Mouse (Mus musculus): ENCODE results near the gene Tnfsf11. TPM values are rescaled to one million over a fixed set of nuclear protein-coding genes. Genes with fewer than 3 reads are reported as not detected.

The Tnfsf11 gene
- polyA plus RNA-seq, 1 experiment, result 0.11 TPM

DNA sequence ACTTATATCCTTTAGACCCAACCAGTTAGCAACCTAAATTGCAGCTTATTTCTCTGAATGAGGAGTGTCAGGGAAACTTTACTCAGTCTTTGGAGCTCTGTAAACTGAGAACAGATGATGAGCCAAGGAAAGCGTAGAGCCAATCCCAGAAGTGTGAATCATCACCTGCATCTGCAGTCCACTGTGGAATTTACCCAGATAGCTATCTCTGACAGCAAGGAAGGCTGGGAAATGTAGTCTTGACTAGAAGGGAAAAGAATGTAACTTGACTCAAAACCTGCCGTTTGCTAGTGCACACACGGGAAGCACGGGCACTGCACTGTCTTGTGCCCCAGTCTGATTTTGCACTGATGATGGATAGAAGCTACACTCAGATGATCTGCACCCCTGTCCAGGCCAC, 63.0 kb downstream of the Tnfsf11 start:
- H3K79me2 ChIP-seq (ENCODE audit: control insufficient read depth, insufficient read depth), result no peaks in the 10 kb centered on the region
- no peak overlapping the region for H3ac ChIP-seq (ENCODE audit: control insufficient read depth, insufficient read length, low read depth)
- H3K27me3 ChIP-seq (ENCODE audit: control insufficient read depth, insufficient read depth, insufficient read length), result no peaks in the 10 kb centered on the region
- H3K36me3 ChIP-seq (ENCODE audit: control insufficient read depth, insufficient read depth), result no peaks in the 10 kb centered on the region
- no peak for TF ChIP-seq CEBPB (IDR thresholded peaks at IDR 0.05; ENCODE audit: low read depth)
- no peak for TF ChIP-seq FOSL1 (IDR thresholded peaks at IDR 0.05; ENCODE audit: insufficient read depth, low read length, poor library complexity, severe bottlenecking)
- TF ChIP-seq USF1 (IDR thresholded peaks at IDR 0.05; ENCODE audit: low read depth), result no peak
- TF ChIP-seq MYOD1 (IDR thresholded peaks at IDR 0.05; ENCODE audit: control insufficient read depth, insufficient read length, low read depth), result no peak
- no peak for TF ChIP-seq CTCF (IDR thresholded peaks at IDR 0.05; ENCODE audit: control insufficient read depth, insufficient read depth, insufficient read length)
- no peak for TF ChIP-seq MAX (IDR thresholded peaks at IDR 0.05)
- TF ChIP-seq MYOG (IDR thresholded peaks at IDR 0.05; ENCODE audit: control insufficient read depth, extremely low read depth, insufficient read length), result no peak
- H3K4me3 ChIP-seq (ENCODE audit: insufficient read depth, poor library complexity, severe bottlenecking), result no peak overlapping the region
- H3K79me3 ChIP-seq (ENCODE audit: low read depth), result no peaks in the 10 kb centered on the region

DNA sequence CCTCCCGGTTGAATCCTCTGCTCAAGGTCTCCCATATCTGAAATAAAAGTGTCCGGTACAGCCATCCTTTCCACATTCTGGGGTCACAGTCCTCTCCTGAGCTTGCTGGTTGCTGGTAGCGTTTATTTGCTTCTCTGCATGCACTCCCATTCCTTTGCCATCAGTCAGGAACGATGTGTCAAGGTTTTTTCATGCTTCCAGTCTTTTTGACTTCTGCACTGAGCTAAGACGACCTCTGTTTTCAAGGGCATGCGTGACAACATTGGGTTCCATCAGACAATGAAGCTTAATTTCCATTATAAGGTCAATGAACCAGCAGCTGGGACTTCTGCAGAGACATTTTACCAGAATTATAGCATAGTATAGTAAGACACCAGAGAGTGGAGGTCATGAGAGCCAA, 68.5 kb downstream of the Tnfsf11 start:
- Histone ChIP-seq H3K4me3 (ENCODE audit: insufficient read depth, poor library complexity, severe bottlenecking) (no peak overlapping the region), H3K79me2 (ENCODE audit: control insufficient read depth, insufficient read depth) (no peaks in the 10 kb centered on the region), H3K27me3 (ENCODE audit: control insufficient read depth, insufficient read depth, insufficient read length) (no peaks in the 10 kb centered on the region), H3K79me3 (ENCODE audit: low read depth) (no peaks in the 10 kb centered on the region), H3ac (ENCODE audit: control insufficient read depth, insufficient read length, low read depth) (no peak overlapping the region), H3K36me3 (ENCODE audit: control insufficient read depth, insufficient read depth) (no peaks in the 10 kb centered on the region)
- no peak for TF ChIP-seq CEBPB (IDR thresholded peaks at IDR 0.05; ENCODE audit: low read depth)
- no peak for TF ChIP-seq MYOG (IDR thresholded peaks at IDR 0.05; ENCODE audit: control insufficient read depth, extremely low read depth, insufficient read length)
- TF ChIP-seq FOSL1 (IDR thresholded peaks at IDR 0.05; ENCODE audit: insufficient read depth, low read length, poor library complexity, severe bottlenecking), result no peak
- TF ChIP-seq USF1 (IDR thresholded peaks at IDR 0.05; ENCODE audit: low read depth), result no peak
- no peak for TF ChIP-seq MYOD1 (IDR thresholded peaks at IDR 0.05; ENCODE audit: control insufficient read depth, insufficient read length, low read depth)
- TF ChIP-seq MAX (IDR thresholded peaks at IDR 0.05), result no peak
- no peak for TF ChIP-seq CTCF (IDR thresholded peaks at IDR 0.05; ENCODE audit: control insufficient read depth, insufficient read depth, insufficient read length)

DNA sequence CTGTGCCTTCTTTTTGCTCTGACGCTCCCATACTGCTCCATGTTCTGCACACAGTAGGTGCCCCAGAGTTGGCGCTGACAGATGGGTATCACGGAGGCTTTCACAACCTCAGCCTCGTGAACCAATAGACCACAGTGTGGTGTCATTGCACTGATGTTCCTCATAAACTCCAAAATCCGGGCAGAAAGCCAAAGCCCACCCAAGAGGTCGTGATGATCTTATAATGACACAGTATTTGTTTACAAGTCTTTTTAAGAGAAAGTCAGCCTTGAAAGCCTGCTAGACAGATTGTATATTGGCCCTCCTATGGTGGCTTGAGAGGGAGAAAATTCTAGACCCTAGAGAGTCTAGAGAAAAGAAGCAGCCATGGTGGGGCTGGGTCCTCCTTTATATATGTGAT, 70.6 kb downstream of the Tnfsf11 start:
- Histone ChIP-seq H3K36me3 (ENCODE audit: control insufficient read depth, insufficient read depth) (no peaks in the 10 kb centered on the region), H3ac (ENCODE audit: control insufficient read depth, insufficient read length, low read depth) (no peak overlapping the region), H3K79me3 (ENCODE audit: low read depth) (no peaks in the 10 kb centered on the region), H3K79me2 (ENCODE audit: control insufficient read depth, insufficient read depth) (no peaks in the 10 kb centered on the region), H3K4me3 (ENCODE audit: insufficient read depth, poor library complexity, severe bottlenecking) (no peak overlapping the region), H3K27me3 (ENCODE audit: control insufficient read depth, insufficient read depth, insufficient read length) (no peaks in the 10 kb centered on the region)
- TF ChIP-seq FOSL1 (IDR thresholded peaks at IDR 0.05; ENCODE audit: insufficient read depth, low read length, poor library complexity, severe bottlenecking), result no peak
- no peak for TF ChIP-seq USF1 (IDR thresholded peaks at IDR 0.05; ENCODE audit: low read depth)
- no peak for TF ChIP-seq CTCF (IDR thresholded peaks at IDR 0.05; ENCODE audit: control insufficient read depth, insufficient read depth, insufficient read length)
- no peak for TF ChIP-seq MYOD1 (IDR thresholded peaks at IDR 0.05; ENCODE audit: control insufficient read depth, insufficient read length, low read depth)
- no peak for TF ChIP-seq MYOG (IDR thresholded peaks at IDR 0.05; ENCODE audit: control insufficient read depth, extremely low read depth, insufficient read length)
- no peak for TF ChIP-seq CEBPB (IDR thresholded peaks at IDR 0.05; ENCODE audit: low read depth)
- TF ChIP-seq MAX (IDR thresholded peaks at IDR 0.05), result no peak

DNA sequence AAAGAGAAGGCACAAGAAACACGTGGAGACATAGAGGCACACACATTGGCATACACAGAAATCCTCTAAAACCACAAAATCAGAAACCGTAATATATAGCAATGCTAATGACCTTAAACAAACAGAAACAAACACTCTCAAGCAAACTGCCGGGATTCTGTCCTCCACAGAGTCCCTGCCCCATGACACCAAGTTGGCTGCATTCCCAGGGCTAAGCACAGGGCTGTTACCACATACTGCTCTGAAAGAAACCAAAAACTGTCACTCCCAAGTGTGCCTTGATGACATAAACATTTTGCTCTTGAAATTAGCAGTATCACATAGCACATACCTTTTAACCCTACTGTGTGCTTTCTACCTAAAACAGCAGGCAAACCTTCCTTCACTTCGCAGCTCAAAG, 71.7 kb downstream of the Tnfsf11 start:
- no peak overlapping the region for H3ac ChIP-seq (ENCODE audit: control insufficient read depth, insufficient read length, low read depth)
- H3K79me3 ChIP-seq (ENCODE audit: low read depth), result no peaks in the 10 kb centered on the region
- no peak overlapping the region for H3K4me3 ChIP-seq (ENCODE audit: insufficient read depth, poor library complexity, severe bottlenecking)
- no peaks in the 10 kb centered on the region for H3K27me3 ChIP-seq (ENCODE audit: control insufficient read depth, insufficient read depth, insufficient read length)
- TF ChIP-seq CEBPB (IDR thresholded peaks at IDR 0.05; ENCODE audit: low read depth) (peak; percentile 38), MYOD1 (IDR thresholded peaks at IDR 0.05; ENCODE audit: control insufficient read depth, insufficient read length, low read depth) (no peak)
- H3K36me3 ChIP-seq (ENCODE audit: control insufficient read depth, insufficient read depth), result no peaks in the 10 kb centered on the region
- H3K79me2 ChIP-seq (ENCODE audit: control insufficient read depth, insufficient read depth), result no peaks in the 10 kb centered on the region

DNA sequence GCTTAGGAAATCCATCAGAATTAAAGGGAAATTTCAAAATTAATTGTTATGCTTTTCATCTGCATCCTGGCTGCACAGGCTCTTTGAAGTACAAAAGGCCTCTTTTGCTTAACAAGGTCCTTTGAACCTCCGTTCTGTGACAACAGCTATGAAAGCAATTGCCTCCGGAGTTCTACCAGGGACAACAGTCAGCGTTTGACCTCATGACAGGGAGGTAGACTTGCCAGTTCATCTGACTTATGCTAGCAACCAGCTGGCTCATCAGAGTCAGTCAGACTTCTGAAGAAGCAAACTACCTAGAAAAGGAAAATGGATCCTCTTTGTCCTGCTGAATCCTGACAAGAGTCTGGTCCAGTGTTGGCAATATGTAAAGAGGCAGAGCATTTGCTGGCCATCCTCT, 72.5 kb downstream of the Tnfsf11 start:
- Histone ChIP-seq H3K4me3 (ENCODE audit: insufficient read depth, poor library complexity, severe bottlenecking) (no peak overlapping the region), H3K27me3 (ENCODE audit: control insufficient read depth, insufficient read depth, insufficient read length) (no peaks in the 10 kb centered on the region), H3K79me2 (ENCODE audit: control insufficient read depth, insufficient read depth) (no peaks in the 10 kb centered on the region), H3ac (ENCODE audit: control insufficient read depth, insufficient read length, low read depth) (no peak overlapping the region), H3K36me3 (ENCODE audit: control insufficient read depth, insufficient read depth) (no peaks in the 10 kb centered on the region), H3K79me3 (ENCODE audit: low read depth) (no peaks in the 10 kb centered on the region)
- TF ChIP-seq CTCF (IDR thresholded peaks at IDR 0.05; ENCODE audit: control insufficient read depth, insufficient read depth, insufficient read length) (no peak), USF1 (IDR thresholded peaks at IDR 0.05; ENCODE audit: low read depth) (no peak), MAX (IDR thresholded peaks at IDR 0.05) (no peak), MYOD1 (IDR thresholded peaks at IDR 0.05; ENCODE audit: control insufficient read depth, insufficient read length, low read depth) (no peak), FOSL1 (IDR thresholded peaks at IDR 0.05; ENCODE audit: insufficient read depth, low read length, poor library complexity, severe bottlenecking) (no peak), CEBPB (IDR thresholded peaks at IDR 0.05; ENCODE audit: low read depth) (no peak), MYOG (IDR thresholded peaks at IDR 0.05; ENCODE audit: control insufficient read depth, extremely low read depth, insufficient read length) (no peak)

DNA sequence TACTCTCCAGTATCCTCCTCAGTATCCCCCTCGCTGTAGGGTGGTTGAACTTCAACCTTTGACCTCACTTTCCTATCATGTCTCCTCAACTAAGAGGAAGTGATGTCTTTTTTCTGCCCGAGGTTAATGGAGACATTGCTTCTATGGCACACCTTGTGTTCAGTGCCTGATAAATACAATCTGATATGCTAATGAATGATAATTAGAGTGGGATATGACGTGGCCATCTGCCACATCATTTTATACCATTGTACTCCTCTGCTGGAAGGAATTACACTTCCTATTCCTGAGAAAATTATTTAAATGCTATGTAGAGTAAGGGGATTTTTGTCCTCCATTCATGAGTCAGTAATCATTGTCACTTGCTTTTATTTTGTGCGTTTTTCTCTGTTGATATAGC, 78.8 kb downstream of the Tnfsf11 start:
- Histone ChIP-seq H3K79me3 (ENCODE audit: low read depth) (no peaks in the 10 kb centered on the region), H3ac (ENCODE audit: control insufficient read depth, insufficient read length, low read depth) (no peak overlapping the region), H3K27me3 (ENCODE audit: control insufficient read depth, insufficient read depth, insufficient read length) (no peaks in the 10 kb centered on the region), H3K4me3 (ENCODE audit: insufficient read depth, poor library complexity, severe bottlenecking) (no peak overlapping the region), H3K79me2 (ENCODE audit: control insufficient read depth, insufficient read depth) (no peaks in the 10 kb centered on the region), H3K36me3 (ENCODE audit: control insufficient read depth, insufficient read depth) (no peaks in the 10 kb centered on the region)
- no peak for TF ChIP-seq MAX (IDR thresholded peaks at IDR 0.05)
- no peak for TF ChIP-seq USF1 (IDR thresholded peaks at IDR 0.05; ENCODE audit: low read depth)
- TF ChIP-seq MYOD1 (IDR thresholded peaks at IDR 0.05; ENCODE audit: control insufficient read depth, insufficient read length, low read depth), result no peak
- no peak for TF ChIP-seq FOSL1 (IDR thresholded peaks at IDR 0.05; ENCODE audit: insufficient read depth, low read length, poor library complexity, severe bottlenecking)
- TF ChIP-seq CEBPB (IDR thresholded peaks at IDR 0.05; ENCODE audit: low read depth), result no peak
- no peak for TF ChIP-seq MYOG (IDR thresholded peaks at IDR 0.05; ENCODE audit: control insufficient read depth, extremely low read depth, insufficient read length)
- TF ChIP-seq CTCF (IDR thresholded peaks at IDR 0.05; ENCODE audit: control insufficient read depth, insufficient read depth, insufficient read length), result no peak

Small RNA genes lying within 50 kb of the gene (microRNA-seq; reads per million reads assigned to microRNA genes)
- not detected for gene Gm23652 (ENCODE audit: borderline microRNAs expressed)

Other genes with a start within 250 kb of the Tnfsf11 start
- not detected for gene Fam216b, start 219.0 kb downstream of the Tnfsf11 start, polyA plus RNA-seq (2012; fragmentation: generic; extraction: Trizol)
- gene Akap11, start 228.8 kb upstream of the Tnfsf11 start, polyA plus RNA-seq (2012; fragmentation: generic; extraction: Trizol), result 9.0 TPM